Mouse (Mus musculus) CH12.LX (cell line): Measurements from ENCODE around the gene Galnt6.

ENCODE experiments used
- CHD2 ChIP-seq: IDR thresholded peaks from 2 replicates; pipeline ENCODE4 v1.6.1; 2011; ENCODE audit warnings: low read length, improper control_type of control experiment
- CTCF ChIP-seq, 2 experiments: IDR thresholded peaks in 1 of 2; conservative IDR thresholded peaks in 1 of 2; 2 replicates each; pipeline ENCODE4 v1.5.1; 2011 to 2012; ENCODE audit warnings: low read depth in 2 of 2, low read length in 2 of 2, improper control_type of control experiment in 1 of 2, inconsistent platforms in 1 of 2, mild to moderate bottlenecking in 1 of 2, moderate library complexity in 1 of 2
- EP300 ChIP-seq: IDR thresholded peaks from 2 replicates; pipeline ENCODE4 v1.6.1; 2011; ENCODE audit warnings: low read length, improper control_type of control experiment
- KAT2A ChIP-seq: IDR thresholded peaks from 2 replicates; pipeline ENCODE4 v1.6.1; 2012; ENCODE audit warnings: low read length, improper control_type of control experiment, inconsistent platforms; ENCODE audit not compliant: insufficient replicate concordance
- MAFK ChIP-seq: IDR thresholded peaks from 2 replicates; pipeline ENCODE4 v1.6.1; 2011; ENCODE audit warnings: low read length, improper control_type of control experiment; ENCODE audit not compliant: insufficient replicate concordance
- MAZ ChIP-seq: IDR thresholded peaks from 2 replicates; pipeline ENCODE4 v1.6.1; 2012; ENCODE audit warnings: low read depth, mild to moderate bottlenecking, inconsistent platforms, low read length, improper control_type of control experiment, moderate library complexity
- MXI1 ChIP-seq: IDR thresholded peaks from 2 replicates; pipeline ENCODE4 v1.6.1; 2011; ENCODE audit warnings: mild to moderate bottlenecking, low read depth, low read length, improper control_type of control experiment
- NELFE ChIP-seq: IDR thresholded peaks from 2 replicates; pipeline ENCODE4 v1.6.1; 2011; ENCODE audit warnings: low read depth, low read length, improper control_type of control experiment
- POLR2A ChIP-seq: IDR thresholded peaks from 2 replicates; pipeline ENCODE4 v1.6.1; 2011; ENCODE audit warnings: low read depth, mild to moderate bottlenecking, improper control_type of control experiment, low read length
- TCF12 ChIP-seq: IDR thresholded peaks from 2 replicates; pipeline ENCODE4 v1.6.1; 2014; ENCODE audit warnings: low read depth, mild to moderate bottlenecking, inconsistent platforms, low read length, improper control_type of control experiment
- ZKSCAN1 ChIP-seq: IDR thresholded peaks from 2 replicates; pipeline ENCODE4 v1.6.1; 2012; ENCODE audit warnings: low read depth, inconsistent platforms, low read length, improper control_type of control experiment, borderline replicate concordance
- ZMIZ1 ChIP-seq: IDR thresholded peaks from 2 replicates; pipeline ENCODE4 v1.6.1; 2012; ENCODE audit warnings: low read depth, mild to moderate bottlenecking, inconsistent platforms, low read length, improper control_type of control experiment

GRCm38 (mm10) chr15:100651610-100652009, 77.6 kb downstream of the Galnt6 start:
- TF ChIP-seq CTCF (conservative IDR thresholded peaks at IDR 0.05 in 1 of 2, IDR thresholded peaks at IDR 0.05 in 1 of 2; ENCODE audit: low read depth in 2 of 2, low read length in 2 of 2): no peak
- TF ChIP-seq TCF12: no peak
- no peak for TF ChIP-seq EP300
- TF ChIP-seq POLR2A: no peak
- no peak for TF ChIP-seq ZMIZ1
- no peak for TF ChIP-seq CHD2
- no peak for TF ChIP-seq NELFE
- no peak for TF ChIP-seq KAT2A
- TF ChIP-seq ZKSCAN1: no peak
- TF ChIP-seq MAFK: no peak
- no peak for TF ChIP-seq MAZ
- TF ChIP-seq MXI1: no peak
